Mouse (Mus musculus) olfactory bulb, adult 2 months (tissue): ENCODE measurements at regions not wholly inside any gene's neighbourhood (a gene's known extent, or its start where the extent isn't known, plus 50 kb on each side); places are given as distances from the start of the nearest gene placed in this dataset.

Experiments used
- H3K27ac ChIP-seq: fragments of 200-500 bp; 2 replicates; pipeline ENCODE4 v1.5.1; 2012; ENCODE audit warnings: low read depth, low read length; ENCODE audit not compliant: insufficient read depth
- H3K4me1 ChIP-seq: fragments of 200-500 bp; 2 replicates; pipeline ENCODE4 v1.6.1; 2012; ENCODE audit warnings: low read length; ENCODE audit not compliant: control insufficient read depth, insufficient read depth
- H3K4me3 ChIP-seq: fragments of 200-500 bp; 2 replicates; pipeline ENCODE4 v1.5.1; 2012; ENCODE audit warnings: mild to moderate bottlenecking, low read depth, low read length, moderate library complexity; ENCODE audit not compliant: insufficient read depth
- CTCF ChIP-seq: fragments of 200-500 bp; IDR thresholded peaks from 2 replicates; pipeline ENCODE4 v1.5.1; 2012; ENCODE audit warnings: low read depth, mild to moderate bottlenecking, low read length, moderate library complexity; ENCODE audit not compliant: insufficient read depth
- POLR2A ChIP-seq: fragments of 200-500 bp; IDR thresholded peaks from 2 replicates; pipeline ENCODE4 v1.6.1; 2012; ENCODE audit warnings: mild to moderate bottlenecking, low read depth, low read length, moderate library complexity; ENCODE audit not compliant: insufficient read depth
- WGBS: fragments of 180-500 bp; shearing (Covaris S2); methylation state at CpG from one replicate; pipeline ENCODE4 v1.1.7; 2018; 5-methylcytosine and 5-hydroxymethylcytosine counted together

- no peaks in the 10 kb centered on the region for H3K4me1 ChIP-seq
- 69% methylated on average over 8 of the region's 8 CpGs for WGBS
- TF ChIP-seq POLR2A, result no peak
- TF ChIP-seq CTCF, result no peak
- no peak overlapping the region for H3K27ac ChIP-seq
- H3K4me3 ChIP-seq, result no peak overlapping the region
Observed at GRCm38 (mm10) chr2:3927141-3927810, 90.2 kb upstream of the Frmd4a start.

- H3K4me1 ChIP-seq, result no peaks in the 10 kb centered on the region
- WGBS, result 47% methylated on average over 4 of the region's 4 CpGs
- TF ChIP-seq CTCF (no peak), POLR2A (no peak)
- no peak overlapping the region for H3K4me3 ChIP-seq
- H3K27ac ChIP-seq, result no peak overlapping the region
Observed at GRCm38 (mm10) chr2:3927853-3928252, 89.7 kb upstream of the Frmd4a start.

GRCm38 (mm10) chr2:3930650-3931049 lies 86.9 kb upstream of the Frmd4a start:
- Histone ChIP-seq H3K4me1 (no peaks in the 10 kb centered on the region), H3K27ac (no peak overlapping the region), H3K4me3 (no peak overlapping the region)
- 82% methylated on average over 5 of the region's 5 CpGs for WGBS
- TF ChIP-seq CTCF (no peak), POLR2A (no peak)

- WGBS, result 90% methylated on average over 2 of the region's 2 CpGs
- Histone ChIP-seq H3K27ac (no peak overlapping the region), H3K4me1 (no peaks in the 10 kb centered on the region), H3K4me3 (no peak overlapping the region)
- TF ChIP-seq POLR2A, result no peak
- no peak for TF ChIP-seq CTCF
Observed at GRCm38 (mm10) chr2:3940786-3941185, 76.7 kb upstream of the Frmd4a start.

GRCm38 (mm10) chr2:3941496-3941895 lies 76.0 kb upstream of the Frmd4a start:
- no peak overlapping the region for H3K4me3 ChIP-seq
- 94% methylated on average over 1 of the region's 1 CpGs for WGBS
- no peak overlapping the region for H3K27ac ChIP-seq
- TF ChIP-seq CTCF (no peak), POLR2A (no peak)
- H3K4me1 ChIP-seq, result no peaks in the 10 kb centered on the region

- TF ChIP-seq POLR2A (no peak), CTCF (no peak)
- WGBS, result 93% methylated on average over 3 of the region's 3 CpGs
- Histone ChIP-seq H3K4me1 (no peaks in the 10 kb centered on the region), H3K4me3 (no peak overlapping the region), H3K27ac (no peak overlapping the region)
Observed at GRCm38 (mm10) chr2:3947432-3947831, 70.1 kb upstream of the Frmd4a start.

- no peak overlapping the region for H3K27ac ChIP-seq
- no peak for TF ChIP-seq POLR2A
- TF ChIP-seq CTCF, result no peak
- no peaks in the 10 kb centered on the region for H3K4me1 ChIP-seq
- no peak overlapping the region for H3K4me3 ChIP-seq
- WGBS, result 79% methylated on average over 1 of the region's 1 CpGs
Observed at GRCm38 (mm10) chr2:3948331-3948730, 69.2 kb upstream of the Frmd4a start.

GRCm38 (mm10) chr2:3957491-3957890 lies 60.0 kb upstream of the Frmd4a start:
- no peak for TF ChIP-seq POLR2A
- TF ChIP-seq CTCF, result no peak
- peaks cover 8% of the 10 kb centered on the region for H3K4me1 ChIP-seq
- no peak overlapping the region for H3K4me3 ChIP-seq
- no peak overlapping the region for H3K27ac ChIP-seq

GRCm38 (mm10) chr2:3958065-3958641 lies 59.4 kb upstream of the Frmd4a start:
- peaks cover 8% of the 10 kb centered on the region for H3K4me1 ChIP-seq
- H3K4me3 ChIP-seq, result no peak overlapping the region
- H3K27ac ChIP-seq, result no peak overlapping the region
- TF ChIP-seq POLR2A, result no peak
- no peak for TF ChIP-seq CTCF
- 31% methylated on average over 12 of the region's 12 CpGs for WGBS

GRCm38 (mm10) chr2:3958711-3959110 lies 58.8 kb upstream of the Frmd4a start:
- TF ChIP-seq POLR2A (no peak), CTCF (no peak)
- Histone ChIP-seq H3K4me1 (peaks cover 8% of the 10 kb centered on the region), H3K4me3 (no peak overlapping the region), H3K27ac (no peak overlapping the region)
- 76% methylated on average over 4 of the region's 4 CpGs for WGBS
